Mouse (Mus musculus) midbrain, embryonic 12.5 days (tissue): Measurements from ENCODE around the gene Mdfic. TPM values are rescaled to one million over a fixed set of nuclear protein-coding genes. Genes with fewer than 3 reads are reported as not detected.

ENCODE experiments used
- ATAC-seq: fragments of 200-750 bp; cut with Nextera tagmentation; 2 replicates; pipeline ENCODE4 v1.8.0; 2017; ENCODE audit warnings: low read depth, moderate TSS enrichment, moderate library complexity; ENCODE audit not compliant: low FRiP score
- H3K27ac ChIP-seq: fragments of 300-500 bp; sonication (generic); replicated peaks from 2 replicates; pipeline ENCODE4 v1.5.1; 2016; ENCODE audit warnings: mild to moderate bottlenecking
- H3K27me3 ChIP-seq: fragments of 300-500 bp; sonication (generic); 2 replicates; pipeline ENCODE4 v1.6.1; 2016; ENCODE audit warnings: mild to moderate bottlenecking
- H3K36me3 ChIP-seq: fragments of 300-500 bp; sonication (generic); 2 replicates; pipeline ENCODE4 v1.6.1; 2016
- H3K4me1 ChIP-seq: fragments of 300-500 bp; sonication (generic); 2 replicates; pipeline ENCODE4 v1.6.1; 2016
- H3K4me2 ChIP-seq: fragments of 300-500 bp; sonication (generic); replicated peaks from 2 replicates; pipeline ENCODE4 v1.6.1; 2016; ENCODE audit warnings: mild to moderate bottlenecking, moderate library complexity
- H3K4me3 ChIP-seq: fragments of 300-500 bp; sonication (generic); 2 replicates; pipeline ENCODE4 v1.5.1; 2016; ENCODE audit warnings: mild to moderate bottlenecking
- H3K9ac ChIP-seq: fragments of 300-500 bp; sonication (generic); replicated peaks from 2 replicates; pipeline ENCODE4 v1.6.1; 2016; ENCODE audit warnings: mild to moderate bottlenecking, moderate library complexity
- H3K9me3 ChIP-seq: fragments of 300-500 bp; sonication (generic); 2 replicates; pipeline ENCODE4 v1.6.1; 2016; ENCODE audit warnings: mild to moderate bottlenecking
- WGBS: fragments of 180-500 bp; shearing (Covaris S2); methylation state at CpG from one replicate; pipeline ENCODE4 v1.1.7; 2016; 5-methylcytosine and 5-hydroxymethylcytosine counted together
- polyA plus RNA-seq: library from polyadenylated mRNA; unstranded; fragments of >200 nt; fragmentation: Nextera tagmentation; extraction: Ambion mirVana; gene quantifications from 2 replicates; pipeline ENCODE4 v1.2.1, GENCODE M21; 2016

Gene Mdfic
- polyA plus RNA-seq, 1 experiment from 2014 or later = 5.2 TPM

- 61% methylated on average over 6 of the region's 6 CpGs for whole genome bisulfite sequencing
- peak; percentile 56 for ATAC-seq
Measured at GRCm38 (mm10) chr6:15745313-15745712, 24.9 kb downstream of the Mdfic start.

GRCm38 (mm10) chr6:15745891-15746290, 25.4 kb downstream of the Mdfic start:
- H3K36me3 ChIP-seq = no peaks in the 10 kb centered on the region
- ATAC-seq = peak; percentile 44; the same call in 1 of the 2 replicates

More at GRCm38 (mm10) chr6:15745313-15745712, 24.9 kb downstream of the Mdfic start:
- Histone ChIP-seq H3K36me3 (no peaks in the 10 kb centered on the region), H3K4me1 (peaks cover 7% of the 10 kb centered on the region; the same call in 1 of the 2 replicates), H3K4me3 (no peak overlapping the region), H3K4me2 (no peak overlapping the region), H3K27ac (no peak overlapping the region), H3K9ac (no peak overlapping the region), H3K27me3 (no peaks in the 10 kb centered on the region), H3K9me3 (no peaks in the 10 kb centered on the region)

GRCm38 (mm10) chr6:15747396-15748155, 27.1 kb downstream of the Mdfic start:
- H3K9ac ChIP-seq = no peak overlapping the region
- H3K27me3 ChIP-seq = no peaks in the 10 kb centered on the region
- no peaks in the 10 kb centered on the region for H3K9me3 ChIP-seq
- H3K27ac ChIP-seq = no peak overlapping the region
- H3K4me3 ChIP-seq = no peak overlapping the region
- H3K36me3 ChIP-seq = no peaks in the 10 kb centered on the region
- no peak for ATAC-seq
- no peak overlapping the region for H3K4me2 ChIP-seq
- H3K4me1 ChIP-seq = peaks cover 7% of the 10 kb centered on the region; the same call in 1 of the 2 replicates
- 94% methylated on average over 5 of the region's 5 CpGs for WGBS

More at GRCm38 (mm10) chr6:15745891-15746290, 25.4 kb downstream of the Mdfic start:
- Histone ChIP-seq H3K4me1 (peaks cover 7% of the 10 kb centered on the region; the same call in 1 of the 2 replicates), H3K4me2 (no peak overlapping the region), H3K27ac (no peak overlapping the region), H3K27me3 (no peaks in the 10 kb centered on the region), H3K9ac (no peak overlapping the region), H3K4me3 (no peak overlapping the region), H3K9me3 (no peaks in the 10 kb centered on the region)
- WGBS = 80% methylated on average over 5 of the region's 5 CpGs

DNA sequence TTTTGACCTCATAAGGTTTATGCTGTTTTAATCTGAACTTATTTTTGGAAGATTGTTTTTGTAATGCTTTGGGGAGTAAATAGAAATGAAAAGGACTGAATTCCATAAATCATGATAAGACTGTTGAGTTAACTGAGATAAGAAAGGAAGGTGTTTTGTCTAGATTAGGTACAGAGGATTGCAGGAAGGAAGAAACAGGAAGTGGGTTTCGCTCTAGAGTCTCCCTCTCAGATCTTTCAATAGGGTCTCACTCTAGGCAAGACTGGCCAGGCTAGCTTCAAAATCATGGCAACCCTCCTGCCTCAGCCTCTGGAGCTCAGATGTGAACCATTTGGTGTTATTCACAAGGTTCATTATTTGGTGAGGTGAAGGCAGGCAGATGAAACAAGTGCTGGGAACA, 27.8 kb downstream of the Mdfic start:
- peaks cover 7% of the 10 kb centered on the region; the same call in 1 of the 2 replicates for H3K4me1 ChIP-seq
- H3K27me3 ChIP-seq = no peaks in the 10 kb centered on the region
- H3K9me3 ChIP-seq = no peaks in the 10 kb centered on the region
- H3K4me3 ChIP-seq = no peak overlapping the region
- 100% methylated on average over 1 of the region's 1 CpGs for WGBS
- H3K4me2 ChIP-seq = no peak overlapping the region
- H3K36me3 ChIP-seq = no peaks in the 10 kb centered on the region
- H3K9ac ChIP-seq = no peak overlapping the region
- no peak for ATAC-seq
- H3K27ac ChIP-seq = no peak overlapping the region

- H3K4me2 ChIP-seq = no peak overlapping the region
- H3K9me3 ChIP-seq = no peaks in the 10 kb centered on the region
- H3K36me3 ChIP-seq = no peaks in the 10 kb centered on the region
- H3K27me3 ChIP-seq = no peaks in the 10 kb centered on the region
- WGBS = 98% methylated on average over 2 of the region's 2 CpGs
- H3K27ac ChIP-seq = no peak overlapping the region
- H3K4me3 ChIP-seq = no peak overlapping the region
- H3K9ac ChIP-seq = no peak overlapping the region
- peaks cover 7% of the 10 kb centered on the region; the same call in 1 of the 2 replicates for H3K4me1 ChIP-seq
- no peak for ATAC-seq
Measured at GRCm38 (mm10) chr6:15748943-15749342, 28.5 kb downstream of the Mdfic start.

- no peak overlapping the region for H3K4me3 ChIP-seq
- no peak for ATAC-seq
- WGBS = 85% methylated on average over 5 of the region's 5 CpGs
- H3K9me3 ChIP-seq = no peaks in the 10 kb centered on the region
- no peak overlapping the region for H3K27ac ChIP-seq
- no peak overlapping the region for H3K9ac ChIP-seq
- H3K27me3 ChIP-seq = no peaks in the 10 kb centered on the region
- no peaks in the 10 kb centered on the region for H3K36me3 ChIP-seq
- H3K4me2 ChIP-seq = no peak overlapping the region
- H3K4me1 ChIP-seq = peaks cover 7% of the 10 kb centered on the region; the same call in 1 of the 2 replicates
Measured at GRCm38 (mm10) chr6:15750101-15750500, 29.6 kb downstream of the Mdfic start.

- Histone ChIP-seq H3K4me1 (no peaks in the 10 kb centered on the region), H3K4me3 (no peak overlapping the region), H3K9me3 (no peaks in the 10 kb centered on the region), H3K4me2 (no peak overlapping the region), H3K36me3 (no peaks in the 10 kb centered on the region), H3K9ac (no peak overlapping the region), H3K27ac (no peak overlapping the region), H3K27me3 (no peaks in the 10 kb centered on the region)
- no peak for ATAC-seq
- 95% methylated on average over 2 of the region's 2 CpGs for WGBS
Measured at GRCm38 (mm10) chr6:15751375-15751774, 30.9 kb downstream of the Mdfic start.

DNA sequence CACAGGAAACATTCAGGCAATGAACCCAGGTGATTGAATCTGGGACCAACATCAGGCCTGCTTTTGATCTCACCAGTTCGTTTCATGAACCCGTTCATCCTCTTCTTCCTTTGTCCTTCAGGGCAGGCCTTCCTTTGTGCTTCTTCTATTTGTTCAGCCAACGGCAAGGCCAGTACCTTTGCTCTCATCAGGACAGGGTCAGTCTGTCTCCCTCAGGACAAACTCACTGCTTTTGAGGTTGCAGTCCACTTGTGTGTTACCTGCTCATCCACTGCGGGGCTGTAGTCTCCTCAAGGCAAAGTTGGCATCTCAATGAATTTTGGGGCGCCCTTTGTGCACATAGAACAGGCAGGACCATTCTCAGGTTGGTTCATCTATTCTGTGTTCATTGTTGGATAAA, 31.7 kb downstream of the Mdfic start:
- Histone ChIP-seq H3K36me3 (no peaks in the 10 kb centered on the region), H3K4me1 (no peaks in the 10 kb centered on the region), H3K9me3 (no peaks in the 10 kb centered on the region), H3K4me3 (no peak overlapping the region), H3K27me3 (no peaks in the 10 kb centered on the region), H3K4me2 (no peak overlapping the region), H3K27ac (no peak overlapping the region), H3K9ac (no peak overlapping the region)
- no peak for ATAC-seq
- WGBS = 87% methylated on average over 5 of the region's 5 CpGs

DNA sequence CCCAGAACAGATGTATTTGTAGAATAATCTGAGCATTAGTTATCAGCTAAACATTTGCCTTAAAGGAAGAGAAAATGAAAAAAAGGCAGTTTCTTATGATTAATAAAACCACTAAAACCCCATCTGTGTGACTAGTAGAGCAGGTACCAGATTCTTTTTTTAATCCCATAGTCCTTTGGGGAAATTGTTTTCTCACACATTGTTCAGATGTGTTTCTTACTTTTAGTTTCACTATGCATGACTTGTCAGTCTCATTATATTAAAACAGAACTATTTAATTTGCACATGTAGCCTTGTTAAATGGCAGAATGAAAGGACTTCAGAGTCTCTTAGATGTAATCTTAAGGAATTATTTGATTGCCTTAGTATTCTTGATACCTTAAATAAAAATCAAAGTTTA, 32.7 kb downstream of the Mdfic start:
- Histone ChIP-seq H3K36me3 (no peaks in the 10 kb centered on the region), H3K4me3 (no peak overlapping the region), H3K4me2 (no peak overlapping the region), H3K27me3 (no peaks in the 10 kb centered on the region), H3K4me1 (no peaks in the 10 kb centered on the region), H3K9me3 (no peaks in the 10 kb centered on the region), H3K27ac (no peak overlapping the region), H3K9ac (no peak overlapping the region)
- ATAC-seq = no peak

DNA sequence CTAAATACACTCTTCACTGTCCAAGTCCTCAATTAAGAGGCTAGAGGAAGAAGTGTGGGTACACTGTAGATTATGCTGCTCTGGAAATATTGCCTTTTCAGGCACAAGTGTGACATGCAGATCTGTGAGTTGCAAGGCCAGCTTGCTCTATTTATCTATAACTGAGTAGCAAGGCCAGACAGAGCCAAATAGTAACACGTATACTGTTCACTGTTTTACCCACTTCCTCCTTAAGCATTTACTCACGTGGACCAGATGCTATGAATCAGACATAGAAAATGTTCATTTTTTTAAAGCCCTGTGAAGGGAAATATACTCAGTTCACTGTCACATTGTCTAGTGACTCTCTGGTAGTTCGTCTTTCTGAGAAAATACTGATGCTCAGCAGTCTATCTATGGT, 37.9 kb downstream of the Mdfic start:
- Histone ChIP-seq H3K9me3 (no peaks in the 10 kb centered on the region), H3K27me3 (no peaks in the 10 kb centered on the region), H3K4me2 (no peak overlapping the region), H3K4me1 (no peaks in the 10 kb centered on the region), H3K36me3 (no peaks in the 10 kb centered on the region), H3K27ac (no peak overlapping the region), H3K9ac (no peak overlapping the region), H3K4me3 (no peak overlapping the region)
- no peak for ATAC-seq
- 85% methylated on average over 3 of the region's 3 CpGs for WGBS

DNA sequence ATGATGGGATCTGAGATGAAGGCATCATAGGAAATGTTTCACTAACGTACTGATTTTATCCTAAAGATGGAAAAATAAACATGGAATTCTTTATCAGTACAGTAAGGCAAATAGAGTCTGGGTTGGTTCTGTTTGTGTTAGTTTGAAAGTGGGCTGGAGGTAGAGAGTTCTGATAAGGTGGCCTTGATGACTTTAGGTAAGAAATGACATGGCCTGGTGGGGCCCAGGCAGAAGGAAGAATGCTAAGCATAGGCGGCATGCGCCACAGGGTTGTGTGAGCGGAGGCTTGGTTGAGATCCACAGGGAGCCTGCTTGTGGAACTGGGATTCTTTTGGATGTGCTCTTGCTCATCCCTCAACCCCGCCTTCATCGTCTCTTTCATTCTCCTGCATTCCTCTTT, 40.3 kb downstream of the Mdfic start:
- H3K27me3 ChIP-seq = no peaks in the 10 kb centered on the region
- no peaks in the 10 kb centered on the region for H3K4me1 ChIP-seq
- no peak overlapping the region for H3K4me2 ChIP-seq
- WGBS = 67% methylated on average over 6 of the region's 6 CpGs
- no peak overlapping the region for H3K9ac ChIP-seq
- ATAC-seq = no peak
- H3K27ac ChIP-seq = no peak overlapping the region
- H3K9me3 ChIP-seq = no peaks in the 10 kb centered on the region
- no peaks in the 10 kb centered on the region for H3K36me3 ChIP-seq
- H3K4me3 ChIP-seq = no peak overlapping the region

DNA sequence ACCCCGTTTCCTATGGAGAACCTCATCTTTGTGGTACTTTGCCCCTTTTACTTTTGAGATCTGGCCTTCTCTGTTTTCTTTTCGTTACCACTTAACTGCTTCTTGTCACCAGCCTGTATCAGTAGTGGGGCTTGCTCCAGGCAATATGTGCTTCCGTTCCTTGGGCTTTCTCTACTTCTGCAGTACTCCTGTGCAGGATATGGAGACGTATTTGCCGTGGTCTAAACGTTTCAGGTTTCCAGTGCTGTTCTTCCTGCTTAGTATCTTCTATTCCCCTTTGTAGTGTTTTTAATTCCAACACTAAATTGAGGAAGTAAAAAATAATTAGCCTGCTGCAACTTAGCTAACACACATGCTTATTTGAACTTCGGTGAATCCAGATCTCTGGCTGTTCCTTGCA, 43.6 kb downstream of the Mdfic start:
- Histone ChIP-seq H3K4me2 (no peak overlapping the region), H3K36me3 (no peaks in the 10 kb centered on the region), H3K9ac (no peak overlapping the region), H3K4me3 (no peak overlapping the region), H3K4me1 (no peaks in the 10 kb centered on the region), H3K9me3 (no peaks in the 10 kb centered on the region), H3K27me3 (no peaks in the 10 kb centered on the region), H3K27ac (no peak overlapping the region)
- no peak for ATAC-seq
- WGBS = 79% methylated on average over 7 of the region's 7 CpGs

DNA sequence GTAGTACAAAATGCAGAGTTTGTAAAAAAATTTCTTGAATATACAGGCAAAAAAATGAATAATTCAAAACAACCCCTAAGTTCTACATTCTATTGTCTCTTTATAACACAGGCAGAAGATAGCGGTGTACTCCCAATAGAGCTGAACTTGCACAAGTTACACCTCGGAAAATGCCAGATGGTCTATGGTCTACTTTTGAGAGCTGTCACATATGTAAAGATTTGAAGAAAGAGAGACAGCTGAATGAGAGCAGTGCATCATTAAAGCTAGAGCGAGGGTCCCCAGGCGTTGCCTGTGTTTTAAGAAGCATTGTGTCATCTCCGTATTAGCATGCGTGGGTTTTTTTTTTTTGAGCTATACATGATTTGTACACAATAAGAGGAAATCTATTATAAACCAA, 47.0 kb downstream of the Mdfic start:
- no peaks in the 10 kb centered on the region for H3K36me3 ChIP-seq
- no peaks in the 10 kb centered on the region for H3K4me1 ChIP-seq
- H3K9ac ChIP-seq = no peak overlapping the region
- H3K4me2 ChIP-seq = no peak overlapping the region
- no peaks in the 10 kb centered on the region for H3K9me3 ChIP-seq
- 60% methylated on average over 6 of the region's 6 CpGs for WGBS
- H3K27me3 ChIP-seq = no peaks in the 10 kb centered on the region
- no peak overlapping the region for H3K4me3 ChIP-seq
- peak; percentile 80 for ATAC-seq
- no peak overlapping the region for H3K27ac ChIP-seq
